Mouse (Mus musculus): ENCODE data around the gene Prr36.
A peak's percentile ranks its signal among the peaks of the same experiment; 100 is the strongest.

Gene Prr36

GRCm38 (mm10) chr8:4239193-4239890 is 22.1 kb upstream of the Prr36 start:
- no peak for DNase-seq (ENCODE audit: low spot score in 2 of 2)

DNA sequence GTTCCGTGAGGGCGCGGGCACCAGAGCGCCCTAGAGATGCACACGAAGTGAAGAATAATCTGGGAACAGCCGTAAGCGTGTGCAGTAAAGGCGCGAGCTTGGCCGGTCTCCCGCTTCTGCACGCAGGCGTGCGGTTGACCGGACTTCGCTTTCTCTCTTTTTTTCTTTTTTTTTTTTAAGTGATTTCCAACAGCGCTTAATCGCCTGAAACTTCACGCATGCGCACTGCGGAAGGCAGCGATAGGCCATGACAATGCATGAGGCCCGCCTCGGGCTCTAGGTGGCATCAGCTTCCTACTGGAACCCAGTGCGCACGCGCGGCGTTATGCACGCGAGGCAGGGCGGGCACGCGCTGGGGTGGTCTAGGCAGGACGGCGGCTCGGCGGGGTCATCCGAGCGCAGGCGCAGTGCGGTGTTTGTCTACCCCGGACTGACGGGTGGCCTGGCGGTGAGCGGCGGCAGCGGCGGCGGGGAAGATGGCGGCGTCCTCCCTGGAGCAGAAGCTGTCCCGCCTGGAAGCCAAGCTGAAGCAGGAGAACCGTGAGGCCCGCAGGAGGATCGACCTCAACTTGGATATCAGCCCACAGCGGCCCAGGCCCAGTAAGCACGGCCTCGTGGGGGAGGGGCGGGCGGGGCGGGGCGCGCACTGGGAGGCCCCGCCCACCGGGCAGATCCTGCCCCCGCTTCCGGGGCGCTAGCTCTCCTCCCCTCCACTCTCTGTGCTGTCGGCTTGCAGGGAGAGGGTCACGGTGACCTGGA is 21.4 kb upstream of the Prr36 start, which contains the start of the genes Map2k7 and Gm49320:
Map2k7 (plus strand) TSS at position 307 of the 759 bp plus-strand sequence.
Gm49320 (plus strand) TSS at position 432 of the 759 bp plus-strand sequence.
- peak; percentile 100 for DNase-seq (ENCODE audit: low spot score in 2 of 2)

GRCm38 (mm10) chr8:4237814-4238433 is 20.7 kb upstream of the Prr36 start:
- no peak for DNase-seq (ENCODE audit: low spot score in 2 of 2)

GRCm38 (mm10) chr8:4230612-4231351 is 13.5 kb upstream of the Prr36 start:
- DNase-seq (ENCODE audit: low spot score in 2 of 2), result no peak

- no peak for DNase-seq (ENCODE audit: low spot score in 2 of 2)
Measured at GRCm38 (mm10) chr8:4229784-4230183, 12.5 kb upstream of the Prr36 start.

- no peak for DNase-seq (ENCODE audit: low spot score in 2 of 2)
Measured at GRCm38 (mm10) chr8:4227919-4228318, 10.7 kb upstream of the Prr36 start.

DNA sequence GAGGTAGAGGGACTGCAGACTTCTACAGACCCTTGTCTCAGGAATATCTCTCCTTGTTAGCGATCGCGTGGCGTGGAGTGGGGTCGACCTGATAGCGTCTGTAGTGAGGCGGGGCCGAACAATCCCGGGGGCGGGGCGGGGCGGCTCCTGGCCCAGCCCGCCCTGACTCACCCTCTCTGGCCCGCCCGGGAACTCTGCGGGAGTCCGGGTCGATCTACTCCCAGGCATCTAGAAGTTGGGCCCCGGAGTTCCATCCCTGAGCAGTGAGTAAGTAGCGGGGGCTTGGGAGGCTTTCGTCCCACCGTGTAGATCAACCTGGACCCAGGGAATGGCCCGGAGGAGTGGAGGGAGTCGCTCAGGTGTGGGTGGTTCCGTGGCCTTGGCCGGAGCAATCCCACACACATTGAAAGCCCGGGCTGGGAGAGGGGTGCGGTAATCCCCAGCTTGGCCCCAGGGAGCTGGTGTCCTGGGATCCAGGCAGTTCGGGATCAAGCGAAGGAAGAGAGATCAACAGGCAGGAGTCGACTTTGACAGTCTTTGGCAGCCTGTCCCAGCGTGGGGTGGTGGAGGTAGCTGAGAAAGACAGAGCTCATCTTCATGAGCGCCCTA is 9.6 kb upstream of the Prr36 start, which contains the start of gene Lrrc8e:
Lrrc8e (plus strand) TSS at position 89 of the 609 bp plus-strand sequence.
- DNase-seq (ENCODE audit: low spot score in 2 of 2), result no peak

- no peak for DNase-seq (ENCODE audit: low spot score in 2 of 2)
Measured at GRCm38 (mm10) chr8:4226323-4226722, 9.1 kb upstream of the Prr36 start.

DNA sequence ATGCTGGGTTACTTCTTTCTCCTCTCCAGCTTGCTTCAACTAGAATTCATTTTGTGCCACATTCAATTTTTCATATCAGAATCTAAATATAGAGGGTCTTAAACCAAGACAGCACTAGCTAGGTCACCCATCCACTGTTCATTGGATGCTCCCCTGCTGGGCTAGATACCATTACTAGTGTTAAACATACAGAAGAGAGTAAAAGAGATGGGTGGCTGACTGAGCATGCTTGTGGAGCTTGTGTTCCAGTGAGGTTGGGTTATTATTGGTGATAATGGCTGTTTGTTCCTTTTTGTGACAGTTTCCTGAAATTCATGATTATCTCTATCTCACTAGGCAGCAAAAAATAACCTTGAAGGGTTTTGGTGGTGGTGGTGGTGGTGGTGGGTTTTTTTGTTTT is 4.8 kb upstream of the Prr36 start:
- no peak for DNase-seq (ENCODE audit: low spot score in 2 of 2)

DNA sequence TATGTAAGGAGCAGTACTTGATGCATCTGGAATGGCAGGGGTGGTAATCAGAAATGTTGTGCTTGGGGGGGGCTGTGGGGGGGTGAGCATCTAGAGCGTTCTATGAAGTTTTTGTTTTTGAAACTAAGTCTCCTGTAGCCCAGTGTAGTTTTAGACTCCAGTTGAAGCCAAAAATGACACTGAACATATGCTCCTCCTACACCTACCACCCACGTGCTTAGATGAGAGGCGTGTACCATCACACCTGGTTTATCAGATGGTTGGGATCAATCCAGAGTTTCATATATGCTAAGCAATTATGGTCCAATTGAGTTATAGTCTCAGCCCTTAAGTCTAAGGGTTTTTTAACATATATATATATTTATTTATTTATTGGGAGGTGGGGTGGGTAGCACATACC is 2.4 kb upstream of the Prr36 start:
- peak in 1 of 2 experiments; percentile 43 for DNase-seq (ENCODE audit: low spot score in 2 of 2)

DNA sequence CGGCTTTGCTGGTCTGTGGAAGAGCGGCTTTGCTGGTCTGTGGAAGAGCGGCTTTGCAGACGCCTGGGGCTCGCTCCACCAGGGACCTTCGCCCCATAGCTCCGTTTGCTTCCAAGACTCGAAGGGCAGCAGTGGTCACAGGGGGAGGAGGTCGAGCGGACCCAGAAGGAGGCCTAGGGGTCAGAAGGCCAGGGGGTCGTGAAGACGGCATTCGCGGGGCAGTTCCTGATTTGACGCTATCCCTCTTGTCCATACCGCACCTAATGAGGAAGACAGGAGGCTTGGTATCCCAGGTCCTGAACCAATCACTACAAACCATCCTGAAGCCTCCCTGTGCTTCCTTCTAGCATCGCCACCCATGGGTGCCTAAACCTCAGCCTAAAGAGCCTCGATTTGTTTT is 963 bp downstream of the Prr36 start:
- DNase-seq (ENCODE audit: low spot score in 2 of 2), result peak in 1 of 2 experiments; percentile 28

- no peak for DNase-seq (ENCODE audit: low spot score in 2 of 2)
Measured at GRCm38 (mm10) chr8:4214006-4214980, 3.0 kb downstream of the Prr36 start.

DNA sequence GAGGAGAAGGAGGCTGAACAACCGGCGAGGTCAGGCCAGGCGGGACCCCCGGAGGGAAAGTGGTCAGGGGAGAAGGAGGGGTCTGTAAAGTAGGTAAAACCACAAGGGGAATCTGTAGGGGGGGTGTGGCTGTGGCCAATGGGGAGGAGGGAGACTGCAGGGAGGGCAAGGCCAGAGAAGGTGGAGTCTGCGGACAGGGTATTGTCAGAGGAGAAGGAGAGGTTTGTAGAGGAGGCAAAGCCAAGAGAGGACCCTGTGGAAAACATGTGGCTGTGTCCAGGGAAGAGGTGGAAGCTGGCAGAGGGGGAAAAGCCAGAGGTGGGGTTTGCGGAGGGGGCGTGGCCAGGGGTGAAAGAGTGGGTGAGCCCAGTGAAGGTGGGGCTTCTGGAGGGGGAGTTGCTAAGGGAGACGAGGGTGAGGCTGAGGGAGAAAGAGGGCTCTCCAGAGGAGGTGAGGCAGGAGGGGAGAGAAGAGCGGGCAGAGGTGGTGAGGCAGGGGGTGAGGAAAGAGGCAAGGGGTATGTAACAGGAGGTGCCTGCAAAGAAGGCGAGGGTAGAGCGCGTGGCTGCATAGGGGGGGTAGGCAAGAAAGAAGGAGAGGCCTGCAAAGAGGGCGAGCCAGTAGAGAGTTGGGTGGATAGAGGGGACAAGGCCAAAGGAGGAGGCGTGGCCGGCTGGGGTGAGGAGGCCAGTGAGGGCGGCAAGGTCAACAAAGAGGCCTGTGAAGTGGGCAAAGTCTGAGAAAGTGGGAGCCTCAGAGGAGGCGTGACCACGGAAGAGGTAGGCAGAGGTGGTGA is 3.9 kb downstream of the Prr36 start:
- DNase-seq (ENCODE audit: low spot score in 2 of 2), result no peak

GRCm38 (mm10) chr8:4212809-4213209 is 4.5 kb downstream of the Prr36 start:
- DNase-seq (ENCODE audit: low spot score in 2 of 2), result no peak

DNA sequence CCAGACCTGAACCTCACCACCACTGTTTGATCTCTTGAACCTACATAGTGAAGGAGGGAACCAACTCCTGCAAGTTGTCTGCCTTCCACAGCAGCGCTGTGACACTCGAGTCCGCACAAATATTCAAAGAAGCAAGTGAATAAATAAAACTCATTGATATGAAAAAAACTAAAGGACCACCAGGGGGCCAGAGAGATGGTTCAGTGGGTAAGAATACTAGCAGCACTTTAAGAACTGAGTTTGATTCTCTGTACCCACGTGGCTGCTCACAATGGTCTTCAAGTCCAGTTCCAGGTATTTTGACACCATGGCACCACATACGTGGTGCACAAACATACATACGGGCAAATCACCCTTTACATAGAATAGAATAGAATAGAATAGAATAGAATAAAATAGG is 6.2 kb downstream of the Prr36 start:
- DNase-seq (ENCODE audit: low spot score in 2 of 2), result no peak

GRCm38 (mm10) chr8:4207016-4207350 is 10.3 kb downstream of the Prr36 start:
- DNase-seq (ENCODE audit: low spot score in 2 of 2), result no peak

DNA sequence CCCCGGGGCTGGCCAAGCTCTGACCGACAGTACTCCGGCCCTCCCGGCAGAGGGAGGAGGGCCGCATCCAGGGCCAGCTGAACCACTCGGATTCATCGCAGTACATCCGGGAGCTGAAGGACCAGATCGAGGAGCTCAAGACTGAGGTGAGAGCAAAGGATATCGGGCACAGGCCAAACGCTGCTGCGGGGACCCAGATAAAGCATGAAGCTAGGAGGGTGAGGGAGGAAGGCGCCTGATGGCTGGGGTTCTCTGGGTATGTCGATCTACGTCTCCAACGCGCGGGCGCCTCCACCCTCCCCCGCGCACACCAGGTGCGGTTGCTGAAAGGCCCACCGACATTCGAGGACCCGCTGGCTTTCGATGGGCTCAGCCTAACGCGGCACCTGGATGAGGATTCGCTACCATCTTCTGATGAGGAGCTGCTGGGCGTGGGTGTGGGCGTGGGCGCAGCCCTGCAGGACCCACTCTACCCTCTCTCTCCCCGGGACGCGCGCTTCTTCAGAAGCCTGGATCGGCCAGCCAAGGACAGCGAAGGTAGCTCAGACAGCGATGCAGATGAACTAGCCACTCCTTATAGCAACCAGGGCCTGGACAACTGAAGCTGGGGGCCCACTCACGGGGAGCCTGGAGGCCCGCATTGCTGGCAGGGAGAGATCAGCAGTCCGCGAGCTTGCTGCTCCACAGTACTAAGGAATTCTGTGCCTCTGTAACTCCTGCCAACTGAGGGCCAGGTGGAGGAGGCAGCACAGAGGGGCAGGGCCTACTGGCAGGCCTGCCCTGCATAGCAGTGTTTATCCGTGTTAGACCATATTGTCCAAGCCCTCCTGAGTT is 10.9 kb downstream of the Prr36 start:
- peak in 1 of 2 experiments; percentile 35 for DNase-seq (ENCODE audit: low spot score in 2 of 2)
